Mouse (Mus musculus): ENCODE measurements around the gene Eif3a. TPM values are rescaled to one million over a fixed set of nuclear protein-coding genes. Genes with fewer than 3 reads are reported as not detected.

Eif3a gene
- polyA plus RNA-seq, 1 experiment from 2014 or later: 200 TPM

DNA sequence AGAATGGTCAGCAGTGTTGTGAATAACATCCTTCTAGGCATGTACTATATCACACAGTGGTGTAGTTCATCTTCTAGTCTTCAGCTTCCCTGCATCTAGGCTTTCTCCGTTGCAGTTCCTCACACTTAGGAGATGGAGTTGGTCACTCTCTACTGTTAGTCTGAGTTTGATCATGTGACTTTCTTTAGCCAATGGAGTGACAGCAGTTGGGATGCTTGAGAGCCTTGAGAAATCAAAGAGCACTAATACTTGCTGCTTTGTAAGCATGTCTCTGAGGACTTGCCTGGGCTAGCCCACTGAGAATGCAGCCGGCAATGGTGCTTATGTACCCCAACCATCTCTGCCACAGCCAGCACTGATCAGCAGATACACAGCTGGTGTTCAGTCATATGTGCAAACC, 77.9 kb downstream of the Eif3a start:
- Histone ChIP-seq H3K27ac (replicated peaks; ENCODE audit: low read depth, low read length) (no peak overlapping the region), H3K4me2 (ENCODE audit: low read depth, severe bottlenecking) (no peak overlapping the region), H3K4me3 (ENCODE audit: low read depth, low read length) (no peak overlapping the region), H3K9ac (ENCODE audit: low read length) (no peak overlapping the region), H3K9me3 (ENCODE audit: control insufficient read depth, low read length) (0 out of 2 replicates have a peak, but pooled peaks cover 2% of the 10 kb centered on the region), H3K27me3 (ENCODE audit: control insufficient read depth, insufficient read depth, low read length) (no peaks in the 10 kb centered on the region), H3K36me3 (ENCODE audit: control insufficient read depth, insufficient read depth, low read length) (no peaks in the 10 kb centered on the region), H3K4me1 (ENCODE audit: control insufficient read depth, insufficient read depth, low read length) (no peaks in the 10 kb centered on the region)
- ATAC-seq (ENCODE audit: insufficient number of reproducible peaks, low FRiP score, low TSS enrichment, low read depth): no peak
- 84% methylated on average over 2 of the region's 2 CpGs for WGBS
- DNase-seq (ENCODE audit: low spot score): no peak

Small RNA genes within 50 kb of the gene (microRNA-seq; reads per million reads assigned to microRNA genes)
- not detected for gene mmu-mir-3084-1

Other genes with a start within 250 kb of the Eif3a start
- 33.8 and 36.7 TPM in 2 replicates for gene Cacul1, start 209.6 kb downstream of the Eif3a start, polyA plus RNA-seq (2014; fragmentation: Nextera tagmentation; extraction: Ambion mirVana)
- gene Nanos1, start 34.7 kb downstream of the Eif3a start, polyA plus RNA-seq (2014; fragmentation: Nextera tagmentation; extraction: Ambion mirVana): 1.3 and 2.1 TPM in 2 replicates
- gene Fam45a, start 20.9 kb upstream of the Eif3a start, polyA plus RNA-seq (2014; fragmentation: Nextera tagmentation; extraction: Ambion mirVana): 31.1 and 31.2 TPM in 2 replicates
- gene Sfxn4, start 70.8 kb upstream of the Eif3a start, polyA plus RNA-seq (2014; fragmentation: Nextera tagmentation; extraction: Ambion mirVana): 13.9 and 14.4 TPM in 2 replicates
- 77.5 and 79.9 TPM in 2 replicates for gene Prdx3, start 83.9 kb upstream of the Eif3a start, polyA plus RNA-seq (2014; fragmentation: Nextera tagmentation; extraction: Ambion mirVana)
- 2.0 and 2.3 TPM in 2 replicates for gene Grk5, start 99.1 kb upstream of the Eif3a start, polyA plus RNA-seq (2014; fragmentation: Nextera tagmentation; extraction: Ambion mirVana)